Mouse (Mus musculus) CH12.LX (cell line): ENCODE results near the gene Dnajb11.

Source experiments
- CHD2 ChIP-seq: IDR thresholded peaks from 2 replicates; pipeline ENCODE4 v1.6.1; 2011; ENCODE audit warnings: low read length, improper control_type of control experiment
- CTCF ChIP-seq, 2 experiments: IDR thresholded peaks in 1 of 2; conservative IDR thresholded peaks in 1 of 2; 2 replicates each; pipeline ENCODE4 v1.5.1; 2011 to 2012; ENCODE audit warnings: low read depth in 2 of 2, low read length in 2 of 2, improper control_type of control experiment in 1 of 2, inconsistent platforms in 1 of 2, mild to moderate bottlenecking in 1 of 2, moderate library complexity in 1 of 2
- EP300 ChIP-seq: IDR thresholded peaks from 2 replicates; pipeline ENCODE4 v1.6.1; 2011; ENCODE audit warnings: low read length, improper control_type of control experiment
- HCFC1 ChIP-seq: IDR thresholded peaks from 2 replicates; pipeline ENCODE4 v1.6.1; 2012; ENCODE audit warnings: low read depth, mild to moderate bottlenecking, inconsistent platforms, low read length, improper control_type of control experiment
- MAFK ChIP-seq: IDR thresholded peaks from 2 replicates; pipeline ENCODE4 v1.6.1; 2011; ENCODE audit warnings: low read length, improper control_type of control experiment; ENCODE audit not compliant: insufficient replicate concordance
- MAX ChIP-seq: IDR thresholded peaks from 2 replicates; pipeline ENCODE4 v1.6.1; 2011; ENCODE audit warnings: low read length, improper control_type of control experiment
- MAZ ChIP-seq: IDR thresholded peaks from 2 replicates; pipeline ENCODE4 v1.6.1; 2012; ENCODE audit warnings: low read depth, mild to moderate bottlenecking, inconsistent platforms, low read length, improper control_type of control experiment, moderate library complexity
- MYC ChIP-seq: IDR thresholded peaks from 2 replicates; pipeline ENCODE4 v1.6.1; 2011; ENCODE audit warnings: low read depth, mild to moderate bottlenecking, improper control_type of control experiment, low read length
- POLR2A ChIP-seq: IDR thresholded peaks from 2 replicates; pipeline ENCODE4 v1.6.1; 2011; ENCODE audit warnings: low read depth, mild to moderate bottlenecking, improper control_type of control experiment, low read length
- RAD21 ChIP-seq: IDR thresholded peaks from 2 replicates; pipeline ENCODE4 v1.6.1; 2011; ENCODE audit warnings: low read depth, mild to moderate bottlenecking, low read length, improper control_type of control experiment, moderate library complexity
- RCOR1 ChIP-seq: conservative IDR thresholded peaks from 2 replicates; pipeline ENCODE4 v1.6.1; 2012; ENCODE audit warnings: low read depth, mild to moderate bottlenecking, inconsistent platforms, low read length, improper control_type of control experiment
- SIN3A ChIP-seq: IDR thresholded peaks from 2 replicates; pipeline ENCODE4 v1.6.1; 2012; ENCODE audit warnings: low read length, improper control_type of control experiment, inconsistent platforms
- TCF12 ChIP-seq: IDR thresholded peaks from 2 replicates; pipeline ENCODE4 v1.6.1; 2014; ENCODE audit warnings: low read depth, mild to moderate bottlenecking, inconsistent platforms, low read length, improper control_type of control experiment

DNA sequence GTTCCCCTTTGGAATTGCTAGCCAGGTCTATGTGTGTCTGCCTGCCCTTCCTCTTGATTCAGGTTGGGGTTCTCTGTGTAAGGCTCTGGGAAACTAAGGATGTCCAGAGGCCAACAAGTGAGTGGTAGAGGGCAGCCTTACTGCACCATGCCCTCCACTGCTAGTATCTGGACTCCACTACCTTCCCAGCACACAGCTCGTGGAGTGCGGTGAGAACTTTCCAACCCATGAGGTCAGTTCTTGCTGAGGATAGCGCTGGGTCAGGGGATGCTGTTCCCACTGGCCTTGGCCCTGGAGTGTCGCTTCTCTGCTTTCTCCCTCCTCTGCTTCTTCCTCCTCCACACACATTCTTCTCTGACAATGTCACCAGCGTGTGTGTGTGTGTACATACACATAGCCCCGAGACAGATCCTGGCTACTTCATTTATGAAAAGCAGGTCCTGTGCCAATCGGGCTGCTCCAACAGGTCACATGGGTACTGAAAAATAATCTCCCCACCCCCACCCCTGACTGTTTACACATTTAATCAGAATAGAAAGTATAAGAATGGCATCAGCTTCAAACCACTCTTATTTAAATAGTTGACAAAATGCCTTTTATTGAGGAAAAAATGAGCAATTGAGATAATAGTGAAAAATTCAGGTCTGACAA, 22.4 kb downstream of the Dnajb11 start:
- TF ChIP-seq CTCF (conservative IDR thresholded peaks at IDR 0.05 in 1 of 2, IDR thresholded peaks at IDR 0.05 in 1 of 2; ENCODE audit: low read depth in 2 of 2, low read length in 2 of 2): no peak
- no peak for TF ChIP-seq CHD2
- TF ChIP-seq RAD21: no peak
- TF ChIP-seq EP300: no peak
- TF ChIP-seq MAZ: no peak
- no peak for TF ChIP-seq MAFK
- no peak for TF ChIP-seq POLR2A
- TF ChIP-seq HCFC1: no peak
- no peak for TF ChIP-seq MAX
- no peak for TF ChIP-seq SIN3A
- TF ChIP-seq TCF12: no peak
- no peak for TF ChIP-seq RCOR1
- no peak for TF ChIP-seq MYC
